Mouse (Mus musculus): ENCODE measurements around the gene Tbc1d22b. TPM values are rescaled to one million over a fixed set of nuclear protein-coding genes. Genes with fewer than 3 reads are reported as not detected.

The Tbc1d22b gene
- polyA plus RNA-seq (2012; rRNA removed), result 3.3 and 3.7 TPM in 2 replicates

GRCm38 (mm10) chr17:29549543-29550428 is at the start of gene Tbc1d22b, which contains the start of gene Gm17657:
Tbc1d22b (plus strand) TSS chr17:29549785.
Gm17657 (minus strand) TSS chr17:29549638.

GRCm38 (mm10) chr17:29552162-29552732 is 2.7 kb downstream of the Tbc1d22b start, which contains the start of gene Tmem217:
Tmem217 (minus strand) TSS chr17:29552385.

DNA sequence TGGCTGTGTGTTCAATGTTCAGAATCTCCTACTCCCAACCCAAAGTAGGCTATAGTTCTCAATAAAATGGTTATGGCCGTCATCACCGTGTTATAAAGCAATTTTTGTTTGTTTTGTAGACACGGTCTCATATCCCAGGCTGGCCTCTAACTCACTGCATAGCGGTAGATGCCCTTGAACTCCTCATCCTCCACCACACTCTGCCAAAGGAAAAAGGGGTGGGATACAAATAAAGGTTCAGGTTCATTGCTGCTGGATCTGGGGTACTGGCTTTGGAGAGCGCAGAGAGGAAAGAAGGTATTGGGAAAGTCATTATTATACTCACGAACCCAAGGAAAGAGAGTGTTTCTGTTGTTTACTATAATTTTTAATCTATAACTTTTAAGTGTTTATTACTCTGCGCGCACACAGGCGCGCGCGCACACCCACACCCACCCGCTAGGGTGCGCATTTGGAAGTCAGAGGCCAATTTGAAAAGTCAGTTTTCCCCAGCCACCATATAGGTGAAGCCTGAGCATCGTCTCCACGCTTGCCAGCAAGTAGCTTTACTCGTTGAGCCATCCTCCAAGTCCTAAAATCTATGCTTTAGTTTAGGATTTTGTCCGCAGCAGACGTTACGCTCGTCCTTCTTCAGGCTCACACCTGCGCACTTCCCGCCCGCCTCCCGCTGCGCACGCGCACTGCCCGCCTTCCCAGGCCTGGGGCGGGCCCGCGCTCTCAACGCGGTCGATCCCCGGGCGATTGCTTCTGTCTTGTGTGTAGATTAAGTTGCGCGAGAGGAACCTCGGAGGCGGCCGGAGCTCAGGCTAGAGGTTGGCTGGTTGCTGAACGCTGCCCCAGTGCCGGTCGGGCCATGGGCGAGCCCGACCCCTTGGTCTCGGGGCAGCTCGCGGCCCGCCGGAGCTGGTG is 64.8 kb downstream of the Tbc1d22b start, which contains the start of the genes Rnf8 and Gm28043:
TSS of gene Rnf8 (plus strand) at position 676 of the 909 bp plus-strand sequence.
TSS of gene Gm28043 (plus strand) at position 762 of the 909 bp plus-strand sequence.

Other genes with a start within 250 kb of the Tbc1d22b start
- 6.7 and 8.0 TPM in 2 replicates for gene Pi16, start 232.1 kb upstream of the Tbc1d22b start, polyA plus RNA-seq (2012; rRNA removed)
- 74.7 and 76.7 TPM in 2 replicates for gene Mtch1, start 201.9 kb upstream of the Tbc1d22b start, polyA plus RNA-seq (2012; rRNA removed)
- gene Fgd2, start 188.9 kb upstream of the Tbc1d22b start, polyA plus RNA-seq (2012; rRNA removed), result 14.0 and 14.2 TPM in 2 replicates
- gene Pim1, start 59.0 kb upstream of the Tbc1d22b start, polyA plus RNA-seq (2012; rRNA removed), result 49.7 and 60.0 TPM in 2 replicates
- not detected in 2 replicates for gene Gm17657, start 147 bp upstream of the Tbc1d22b start, polyA plus RNA-seq (2012; rRNA removed)
- 0.04 TPM in 1 of 2 replicates, not detected in the other for gene Tmem217, start 2.6 kb downstream of the Tbc1d22b start, polyA plus RNA-seq (2012; rRNA removed)
- gene Rnf8, start 65.0 kb downstream of the Tbc1d22b start, polyA plus RNA-seq (2012; rRNA removed), result 14.1 and 14.9 TPM in 2 replicates
- gene Gm28043, start 65.1 kb downstream of the Tbc1d22b start, polyA plus RNA-seq (2012; rRNA removed), result 1.6 and 1.9 TPM in 2 replicates
- gene Cmtr1, start 110.8 kb downstream of the Tbc1d22b start, polyA plus RNA-seq (2012; rRNA removed), result 24.5 and 28.2 TPM in 2 replicates
- gene Ccdc167, start 167.3 kb downstream of the Tbc1d22b start, polyA plus RNA-seq (2012; rRNA removed), result 7.6 and 8.9 TPM in 2 replicates